Mouse (Mus musculus) splenic B cell, adult 2 months (primary cell): ENCODE data around the gene Tekt1.
A peak's percentile ranks its signal among the peaks of the same experiment; 100 is the strongest.

Experiments used
- DNase-seq: peaks from one replicate; pipeline ENCODE4 v3.0.0-alpha.2; 2011; ENCODE audit warnings: low read depth, low spot score
- H3K27me3 ChIP-seq: 2 replicates; pipeline ENCODE4 v1.6.1; 2012; ENCODE audit warnings: mild to moderate bottlenecking, low read length, moderate library complexity, mixed read lengths; ENCODE audit not compliant: control insufficient read depth, poor library complexity, insufficient read depth, severe bottlenecking
- H3K36me3 ChIP-seq: 2 replicates; pipeline ENCODE4 v1.6.1; 2012; ENCODE audit warnings: mild to moderate bottlenecking, low read length, moderate library complexity, mixed read lengths; ENCODE audit not compliant: control insufficient read depth, poor library complexity, insufficient read depth, severe bottlenecking

The Tekt1 gene

DNA sequence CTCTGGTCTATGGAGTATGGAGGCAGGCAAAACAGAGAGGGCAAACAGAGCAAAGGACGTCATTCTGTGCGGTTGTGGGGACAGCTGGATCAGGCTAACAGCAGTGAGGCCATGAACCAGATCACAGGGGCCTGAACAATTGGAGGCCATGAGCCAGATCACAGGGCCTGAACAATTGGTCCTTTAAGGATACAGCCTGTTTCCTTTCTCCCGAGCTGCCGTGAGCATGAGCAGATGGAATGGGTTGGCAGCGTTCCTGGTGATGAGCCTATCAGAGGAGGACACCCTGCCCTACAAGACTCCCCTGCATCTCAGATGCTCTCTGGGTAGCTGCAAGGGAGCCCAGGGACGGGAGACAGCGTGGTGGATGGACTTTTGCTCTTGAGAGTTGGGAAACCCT lies 60.0 kb downstream of the Tekt1 start:
- Histone ChIP-seq H3K27me3 (no peaks in the 10 kb centered on the region), H3K36me3 (no peaks in the 10 kb centered on the region; the same call in 1 of the 2 replicates)
- DNase-seq, result no peak

DNA sequence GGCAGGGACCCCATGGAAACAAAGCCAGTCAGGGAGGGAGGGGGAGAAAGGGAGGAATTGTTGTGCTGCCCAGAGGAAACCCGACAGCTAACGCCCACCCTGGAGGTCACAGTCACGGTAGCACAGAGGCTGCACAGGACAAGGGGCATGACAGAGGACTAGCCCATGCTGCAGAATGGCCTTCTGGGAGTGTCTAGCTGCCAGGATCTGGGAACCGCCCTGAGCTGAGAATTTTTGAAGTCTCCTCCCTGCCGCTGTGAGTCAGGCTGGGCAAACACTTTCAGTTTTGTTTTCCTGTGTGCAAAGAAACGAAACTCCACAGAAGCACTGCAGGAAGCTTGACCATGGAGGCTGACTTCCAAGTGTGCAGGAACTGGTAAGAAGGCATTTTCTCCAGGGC lies 60.9 kb downstream of the Tekt1 start, which contains the start of gene Xaf1:
Gene Xaf1, plus strand, starts transcription at position 296 of the 400 bp plus-strand sequence.
- Histone ChIP-seq H3K36me3 (no peaks in the 10 kb centered on the region; the same call in 1 of the 2 replicates), H3K27me3 (no peaks in the 10 kb centered on the region)
- DNase-seq, result peak; percentile 55
